Mouse (Mus musculus): ENCODE measurements around the gene Pcif1. TPM values are rescaled to one million over a fixed set of nuclear protein-coding genes. Genes with fewer than 3 reads are reported as not detected.

Pcif1 gene
- total RNA-seq, 2 experiments from 2014 or later = 33.0 to 33.6 TPM

DNA sequence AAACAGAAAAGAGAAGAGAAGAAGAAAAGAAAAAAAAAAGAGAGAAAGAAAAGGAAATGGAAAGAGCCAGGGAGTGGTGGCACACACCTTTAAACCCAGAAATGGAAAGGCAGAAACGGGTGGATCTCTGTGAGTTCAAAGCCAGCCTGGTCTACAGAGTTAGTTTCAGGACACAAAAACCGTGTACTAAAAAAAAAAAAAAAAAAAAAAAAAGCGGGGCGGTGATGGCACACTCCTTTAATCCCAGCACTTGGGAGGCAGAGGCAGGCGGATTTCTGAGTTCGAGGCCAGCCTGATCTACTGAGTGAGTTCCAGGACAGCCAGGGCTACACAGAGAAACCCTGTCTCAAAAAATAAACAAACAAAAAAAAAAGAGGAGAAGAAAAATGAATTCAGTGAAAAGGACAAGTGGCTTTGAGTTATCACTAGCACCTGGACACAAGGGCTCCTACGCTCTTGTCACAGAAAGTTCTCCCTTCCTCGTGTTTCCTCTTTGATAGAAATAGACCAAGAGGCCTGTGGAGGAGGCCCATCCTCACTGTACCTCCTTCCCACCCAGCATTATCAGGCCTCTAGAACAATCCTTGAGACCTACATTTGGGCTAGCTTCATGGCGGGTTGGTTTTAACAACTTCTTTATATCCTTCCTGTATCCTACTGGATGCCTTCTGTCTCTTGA is 33.8 kb downstream of the Pcif1 start:
- no peak for DNase-seq
- intact Hi-C loops (cut with DNase I) = no loop called here

DNA sequence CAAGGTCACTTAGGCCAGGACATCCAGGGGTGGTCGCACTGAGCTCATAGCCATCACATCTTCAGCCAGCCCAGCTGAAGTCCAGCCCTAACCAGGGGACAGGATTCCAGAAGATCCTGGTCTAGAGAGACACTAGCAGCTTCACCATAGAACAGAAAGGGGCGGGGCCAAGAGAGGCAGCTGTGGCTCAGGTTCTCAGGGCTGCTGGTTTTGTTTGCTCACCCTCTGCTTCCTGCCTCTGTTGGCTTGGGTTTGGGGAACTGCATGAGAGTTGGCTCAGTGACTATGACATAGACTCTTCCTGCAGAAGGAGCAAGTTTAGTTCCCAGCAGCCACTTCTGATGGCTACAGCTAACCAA is 34.3 kb downstream of the Pcif1 start:
- peak; percentile 34 to 51 for DNase-seq
- intact Hi-C loops (cut with DNase I) = no loop called here

GRCm38 (mm10) chr2:164916820-164917219 is 37.7 kb downstream of the Pcif1 start:
- no peak for DNase-seq
- intact Hi-C loops (cut with DNase I) = no loop called here

DNA sequence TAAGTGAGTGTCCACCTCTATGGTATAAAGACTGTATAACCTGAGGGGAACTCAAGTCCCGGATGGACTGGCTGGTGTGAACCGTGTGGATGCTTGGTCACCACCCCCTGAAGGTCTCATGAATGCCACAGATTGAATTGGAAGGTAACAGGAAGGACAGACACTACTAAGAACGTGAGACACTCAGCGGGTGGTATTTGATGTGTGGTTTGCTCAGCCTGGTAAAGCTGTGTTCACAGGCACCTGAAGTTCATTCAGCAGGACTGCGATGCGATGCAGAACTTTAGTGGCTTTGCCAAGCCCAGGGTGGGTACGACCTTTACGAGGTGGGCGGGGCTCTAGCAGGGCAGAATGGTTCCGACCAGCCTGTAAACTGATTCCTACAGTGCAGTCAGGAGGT is 38.3 kb downstream of the Pcif1 start:
- no peak for DNase-seq
- intact Hi-C loops (cut with DNase I) = no loop called here

DNA sequence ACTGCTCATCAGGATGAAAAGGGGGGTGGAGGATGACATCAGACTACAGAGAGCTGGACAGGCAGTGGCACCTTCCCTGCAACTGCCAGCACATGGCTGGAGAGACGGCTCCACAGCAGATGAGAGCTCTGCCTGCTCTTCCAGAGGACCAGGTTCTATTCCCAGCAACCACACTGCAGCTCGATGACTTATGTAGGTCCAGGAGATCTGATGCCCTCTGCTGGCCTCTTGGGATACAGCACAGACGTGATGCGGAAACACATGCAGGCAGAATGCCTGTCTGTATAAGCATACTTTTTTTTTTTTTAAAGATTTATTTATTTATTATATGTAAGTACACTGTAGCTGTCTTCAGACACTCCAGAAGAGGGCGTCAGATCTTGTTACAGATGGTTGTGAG is 39.2 kb downstream of the Pcif1 start:
- no peak for DNase-seq
- intact Hi-C loops (cut with DNase I) = no loop called here

- no peak for DNase-seq
- intact Hi-C loops (cut with DNase I) = loop anchor here (5.0 kb wide), 1 partner anchor 110 kb away; the partner anchor contains the start of gene Ncoa5
These were observed 42.9 kb downstream of the Pcif1 start for GRCm38 (mm10) chr2:164921984-164922383.

DNA sequence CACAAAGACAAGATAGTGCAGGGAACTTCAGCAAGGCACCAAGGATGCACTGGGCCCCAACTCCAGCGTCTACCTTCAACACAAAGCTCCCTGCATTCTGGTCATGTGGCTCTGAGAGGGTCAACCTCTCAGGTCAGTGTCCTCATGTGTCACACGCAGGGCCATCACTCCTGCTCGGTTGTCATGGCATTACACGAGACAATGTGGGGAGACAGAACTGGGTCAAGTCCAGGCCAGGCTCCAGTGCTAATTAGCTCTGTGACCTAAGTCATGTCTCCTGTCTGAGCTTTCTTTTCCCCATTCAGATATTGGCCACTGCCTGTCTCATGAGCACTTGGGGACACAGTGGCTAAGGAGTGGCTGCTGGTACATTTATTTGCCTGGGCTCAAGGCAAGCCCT is 44.2 kb downstream of the Pcif1 start:
- intact Hi-C loops (cut with DNase I) = loop anchor here (5.0 kb wide), 1 partner anchor 109 kb away; the partner anchor contains the start of gene Ncoa5
- DNase-seq = no peak

DNA sequence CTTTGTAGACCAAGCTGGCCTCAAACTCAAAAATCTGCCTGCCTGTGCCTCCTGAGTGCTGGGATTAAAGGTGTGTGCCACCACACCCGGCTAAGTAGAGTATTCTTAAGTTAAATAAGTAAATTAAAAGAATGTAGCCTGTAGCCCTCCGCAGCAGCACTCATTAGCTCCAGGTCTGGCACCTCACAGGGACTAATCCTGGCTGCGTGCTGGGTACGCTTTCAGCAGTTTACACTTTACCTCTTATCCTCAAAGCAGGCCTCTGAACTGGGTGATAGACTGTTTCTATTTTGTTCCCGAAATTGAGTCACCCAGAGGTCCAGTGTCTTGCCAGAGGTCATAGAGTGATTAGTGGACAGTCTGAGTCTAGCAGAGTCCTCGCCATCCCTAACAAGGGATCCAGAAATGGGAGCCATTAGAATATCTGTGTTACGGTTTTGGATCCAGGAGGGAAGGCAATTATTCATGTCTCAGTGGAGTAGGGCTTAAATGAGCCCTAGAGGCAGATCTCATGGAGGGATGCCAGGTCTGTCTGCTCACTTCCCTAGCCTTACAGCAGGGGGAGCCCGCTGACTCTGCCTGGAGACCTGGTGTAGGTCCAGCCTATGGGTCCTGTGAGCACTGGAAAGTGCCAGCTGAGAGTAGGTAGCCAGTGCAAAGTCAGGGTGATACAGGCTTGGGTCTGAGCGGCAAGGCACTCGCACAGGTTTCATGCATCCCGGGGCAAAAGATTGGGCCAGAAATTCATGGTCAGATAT is 45.2 kb downstream of the Pcif1 start:
- intact Hi-C loops (cut with DNase I) = loop anchor here (5.0 kb wide), 1 partner anchor 108 kb away; the partner anchor contains the start of gene Ncoa5
- DNase-seq = peak; percentile 89 to 94

GRCm38 (mm10) chr2:164930706-164931581 is 51.8 kb downstream of the Pcif1 start:
- intact Hi-C loops (cut with DNase I) = no loop called here
- DNase-seq = peak; percentile 22 to 28

DNA sequence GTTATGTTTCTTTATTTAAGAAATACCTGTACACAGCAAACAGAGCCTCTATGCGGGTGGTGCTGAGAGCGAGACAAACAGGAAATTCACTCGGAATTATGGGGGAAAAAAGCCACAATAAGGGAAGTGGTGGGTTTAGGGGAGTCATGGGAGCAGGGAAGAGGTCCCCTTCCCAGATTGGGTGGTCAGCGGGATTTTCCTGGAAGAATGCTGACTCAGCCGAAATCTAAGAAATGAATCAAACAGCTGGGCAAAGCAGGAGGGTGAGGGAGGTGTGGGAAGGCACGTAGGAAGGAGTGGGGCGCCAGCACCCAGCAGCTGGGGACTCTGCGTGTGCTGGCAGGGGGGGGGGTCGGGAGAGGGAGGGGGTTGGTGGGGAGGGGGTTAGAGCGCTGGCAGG is 54.4 kb downstream of the Pcif1 start:
- intact Hi-C loops (cut with DNase I) = no loop called here

DNA sequence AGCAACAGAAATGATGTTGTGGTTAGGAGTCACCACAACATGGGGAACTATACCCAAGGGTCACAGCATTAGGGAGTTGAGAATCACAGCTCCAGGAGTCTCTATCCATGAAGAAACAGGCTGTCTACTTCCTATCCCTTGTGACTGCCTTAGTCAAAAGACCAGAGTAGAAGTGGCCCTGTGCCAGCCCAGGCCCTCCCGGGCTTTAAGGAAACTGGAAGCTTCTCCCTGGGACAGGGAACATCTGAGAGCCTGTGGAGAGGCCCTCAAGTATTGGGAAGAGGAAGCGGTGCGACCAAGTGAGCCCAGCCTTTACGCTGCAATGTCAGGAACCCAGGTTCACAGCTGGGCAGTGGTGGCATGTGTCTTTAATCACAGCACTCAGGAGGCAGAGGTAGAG is 56.9 kb downstream of the Pcif1 start:
- intact Hi-C loops (cut with DNase I) = no loop called here
- DNase-seq = peak in 1 of 2 experiments; percentile 43

More for the DNA sequence above, 54.4 kb downstream of the Pcif1 start:
- no peak for DNase-seq

DNA sequence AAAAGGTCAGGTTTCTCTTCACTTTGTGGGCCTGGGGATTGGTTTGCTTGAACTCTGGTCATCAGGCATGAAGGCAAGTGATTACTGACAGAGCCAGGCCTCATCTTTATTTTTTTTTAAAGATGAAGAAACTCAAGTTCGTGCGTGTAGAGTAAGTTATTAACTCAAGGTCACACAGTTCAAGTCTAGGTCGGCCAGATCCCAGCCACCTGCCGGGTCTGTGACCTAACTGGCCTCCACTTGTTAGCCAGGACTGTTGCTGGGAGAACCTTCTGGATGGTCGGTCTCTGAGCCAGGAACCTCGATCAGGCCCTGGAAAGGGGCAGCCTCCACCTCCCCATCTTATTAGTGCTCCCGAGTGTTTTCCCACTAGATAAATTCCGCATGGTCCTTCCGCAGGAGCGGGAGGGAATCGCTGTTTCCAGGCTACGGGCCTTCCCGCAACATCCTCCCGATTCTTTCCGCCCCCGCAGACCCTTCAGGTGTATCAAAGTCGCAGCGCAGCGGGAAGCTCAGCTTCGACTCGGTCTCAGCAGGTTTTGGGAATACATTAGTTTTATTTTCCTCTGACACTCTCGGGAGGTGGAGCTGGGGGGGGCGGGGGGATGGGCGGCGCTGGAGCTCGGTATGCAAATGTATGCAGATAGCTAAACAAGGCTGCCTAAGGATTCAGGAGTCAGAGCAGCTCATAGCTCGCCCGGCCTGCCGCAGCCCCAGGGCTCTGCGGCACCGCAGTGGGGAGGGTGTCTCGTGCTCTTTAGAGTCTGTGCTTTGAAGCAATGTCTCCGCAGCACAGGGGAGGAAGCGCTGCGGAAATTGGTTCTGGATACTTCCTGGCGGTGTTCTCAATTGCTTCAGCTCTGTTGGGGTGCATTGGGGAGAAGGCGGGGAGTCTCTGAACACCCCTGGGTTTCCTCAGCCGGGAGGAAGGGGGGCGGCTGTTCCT is 59.3 kb downstream of the Pcif1 start:
- intact Hi-C loops (cut with DNase I) = no loop called here
- DNase-seq = peak; percentile 29 to 43

DNA sequence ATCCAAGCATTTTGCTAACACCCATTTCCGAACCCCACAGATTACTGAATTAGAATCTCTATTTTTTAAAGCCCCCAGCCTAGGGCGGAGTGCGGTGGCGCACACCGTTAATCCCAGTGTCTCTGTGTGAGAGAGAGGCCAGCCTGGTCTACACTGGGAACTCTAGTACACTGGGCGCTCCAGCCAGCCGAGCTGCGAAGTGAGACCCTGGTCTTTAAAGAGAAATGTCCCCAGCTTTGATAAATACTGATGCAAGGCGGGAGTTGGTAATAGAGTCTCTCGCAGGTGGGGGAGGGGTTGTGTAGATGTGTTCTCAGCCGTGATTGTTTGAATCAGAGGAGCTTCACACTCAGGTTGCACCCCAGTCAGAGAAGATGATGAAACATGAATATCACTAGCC is 60.0 kb downstream of the Pcif1 start:
- DNase-seq = no peak
- intact Hi-C loops (cut with DNase I) = no loop called here

- intact Hi-C loops (cut with DNase I) = no loop called here
- DNase-seq = no peak
These were observed 61.2 kb downstream of the Pcif1 start, which contains the start of gene Mmp9 for GRCm38 (mm10) chr2:164940140-164940830. Mmp9 (plus strand) TSS chr2:164940780.

- intact Hi-C loops (cut with DNase I) = no loop called here
- DNase-seq = no peak
These were observed 63.7 kb downstream of the Pcif1 start for GRCm38 (mm10) chr2:164942692-164943290.

Data from heart, postnatal 14 days (tissue).